Mouse (Mus musculus) duodenum, adult 2 months (tissue): ENCODE data around the gene Olfr1275. TPM values are rescaled to one million over a fixed set of nuclear protein-coding genes. Genes with fewer than 3 reads are reported as not detected.

Source experiments
- polyA plus RNA-seq: library from polyadenylated mRNA; depleted of rRNA; stranded (reverse); fragments of >200 nt; gene quantifications from 2 replicates; pipeline ENCODE4 v1.2.3, GENCODE M21; 2012; ENCODE audit warnings: low replicate concordance; rRNA removed

Olfr1275 gene
- polyA plus RNA-seq: not detected in 2 replicates

DNA sequence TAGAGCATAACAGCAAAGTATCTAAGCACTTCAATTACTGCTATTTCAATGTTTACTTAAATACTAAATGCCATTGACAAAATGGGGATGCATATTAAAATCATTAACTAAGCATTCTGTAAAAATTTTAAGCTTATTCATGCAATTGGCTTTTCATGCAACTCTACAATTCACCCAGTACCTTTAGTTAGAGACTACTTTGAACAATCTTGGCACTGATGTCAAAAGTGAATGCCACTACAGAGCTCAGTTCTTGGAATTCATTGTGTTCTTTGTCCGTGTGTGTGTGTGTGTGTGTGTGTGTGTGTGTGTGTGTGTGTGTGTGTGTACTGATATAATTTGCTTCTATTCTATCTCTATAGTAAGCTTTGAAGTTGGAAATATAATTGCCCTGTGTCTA lies at the start of gene Olfr1275:
TSS of gene Olfr1275 (minus strand) at position 101 of the 400 bp plus-strand sequence.

DNA sequence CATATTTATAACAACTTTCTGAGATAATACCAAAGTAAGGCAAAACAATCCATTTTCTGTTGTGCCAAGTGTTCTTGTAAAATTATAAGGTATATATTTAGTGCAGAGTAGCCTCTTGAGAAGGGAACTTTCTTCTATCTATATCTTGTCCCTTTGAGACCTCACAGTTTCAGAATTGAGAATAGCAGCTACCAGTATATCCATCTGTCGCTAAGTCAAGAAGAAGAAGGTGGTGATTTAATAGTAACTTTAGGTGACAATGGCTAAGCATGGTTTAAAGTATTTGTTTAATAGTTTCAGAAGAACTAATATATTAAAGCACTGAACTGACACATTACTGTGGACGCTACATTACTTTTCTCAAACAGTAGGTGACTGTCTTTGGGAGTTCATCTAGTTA lies 38.9 kb upstream of the Olfr1275 start, which contains the start of gene Olfr1277:
TSS of gene Olfr1277 (minus strand) at position 101 of the 400 bp plus-strand sequence.

DNA sequence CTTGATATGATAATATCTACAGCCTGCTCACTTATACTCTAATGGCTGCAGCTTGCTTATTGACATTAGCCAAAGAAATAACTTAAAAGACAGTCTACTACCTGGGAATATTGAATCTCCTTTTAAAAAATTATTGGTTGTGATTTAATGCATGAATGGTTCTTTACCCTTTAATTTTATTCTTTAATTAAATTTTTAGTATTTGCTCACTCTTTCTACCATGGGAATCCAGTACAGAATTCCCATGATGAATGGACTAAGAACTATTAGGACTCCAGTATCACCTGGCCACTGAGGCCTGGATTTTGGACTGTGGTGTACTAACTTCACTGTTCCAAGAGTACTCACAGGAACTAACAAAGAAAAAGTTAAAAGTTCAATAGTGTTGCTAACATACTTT lies 19.1 kb upstream of the Olfr1275 start, which contains the start of gene Olfr1276:
TSS of gene Olfr1276 (plus strand) at position 301 of the 400 bp plus-strand sequence.

DNA sequence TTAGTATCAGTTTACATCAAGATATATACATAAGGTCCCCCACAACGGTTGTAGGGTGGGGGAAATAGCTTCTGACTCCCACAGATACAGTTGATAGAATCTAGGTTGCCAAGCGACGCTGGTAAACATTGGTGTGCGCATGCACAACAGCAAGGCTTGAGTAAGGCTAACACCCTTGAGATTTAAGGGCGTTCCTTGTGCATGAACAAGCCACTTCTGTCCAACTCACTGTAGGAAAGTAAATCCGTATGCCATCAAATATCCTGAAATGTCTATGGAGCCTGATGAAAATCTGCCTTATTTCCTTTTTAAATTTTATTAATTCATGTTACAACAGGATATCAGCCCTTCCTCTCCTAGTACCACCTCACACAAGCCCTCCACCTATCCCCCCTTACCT lies 5.6 kb downstream of the Olfr1275 start, which contains the start of gene 4930430A15Rik:
TSS of gene 4930430A15Rik (minus strand) at position 101 of the 400 bp plus-strand sequence.

Other genes starting within 250 kb of the Olfr1275 start
- gene Gm13941, start 129.3 kb downstream of the Olfr1275 start, polyA plus RNA-seq: not detected in 2 replicates
- not detected in 2 replicates for gene Gm15130, start 82.3 kb downstream of the Olfr1275 start, polyA plus RNA-seq
- gene 4930430A15Rik, start 5.7 kb downstream of the Olfr1275 start, polyA plus RNA-seq: not detected in 2 replicates
- not detected in 2 replicates for gene Olfr1276, start 19.2 kb upstream of the Olfr1275 start, polyA plus RNA-seq
- not detected in 2 replicates for gene Olfr1277, start 38.8 kb upstream of the Olfr1275 start, polyA plus RNA-seq
- not detected in 2 replicates for gene Olfr1278, start 54.9 kb upstream of the Olfr1275 start, polyA plus RNA-seq
- not detected in 2 replicates for gene Olfr1279, start 65.3 kb upstream of the Olfr1275 start, polyA plus RNA-seq
- not detected in 2 replicates for gene Olfr1280, start 78.7 kb upstream of the Olfr1275 start, polyA plus RNA-seq
- gene Olfr1281, start 91.2 kb upstream of the Olfr1275 start, polyA plus RNA-seq: not detected in 2 replicates
- not detected in 2 replicates for gene Olfr1282, start 100.8 kb upstream of the Olfr1275 start, polyA plus RNA-seq
- not detected in 2 replicates for gene Olfr1283, start 131.5 kb upstream of the Olfr1275 start, polyA plus RNA-seq
- gene Olfr1284, start 140.2 kb upstream of the Olfr1275 start, polyA plus RNA-seq: not detected in 2 replicates
- gene Olfr1286, start 187.8 kb upstream of the Olfr1275 start, polyA plus RNA-seq: not detected in 2 replicates
- not detected in 2 replicates for gene Olfr1287, start 213.9 kb upstream of the Olfr1275 start, polyA plus RNA-seq
- not detected in 2 replicates for gene Olfr1288, start 238.8 kb upstream of the Olfr1275 start, polyA plus RNA-seq
- not detected in 2 replicates for gene Olfr1289, start 245.5 kb upstream of the Olfr1275 start, polyA plus RNA-seq